Mouse (Mus musculus) lung, postnatal 0 days (tissue): ENCODE measurements around the gene Ferd3l.

Experiments
- CTCF ChIP-seq: IDR thresholded peaks from 2 replicates; pipeline ENCODE4 v1.5.1; 2016; ENCODE audit warnings: antibody characterized with exemption, mild to moderate bottlenecking
- EP300 ChIP-seq: IDR thresholded peaks from 2 replicates; pipeline ENCODE4 v1.6.1; 2016; ENCODE audit warnings: antibody characterized with exemption, mild to moderate bottlenecking, control low read depth

- TF ChIP-seq CTCF, result no peak
- TF ChIP-seq EP300, result no peak
Observed at GRCm38 (mm10) chr12:33893956-33894355, 34.3 kb upstream of the Ferd3l start.
